Mouse (Mus musculus): ENCODE measurements around the gene Pcdh15.

- TF ChIP-seq EP300 (IDR thresholded peaks at IDR 0.05; ENCODE audit: insufficient read depth, low read depth, low read length) (no peak), CTCF (IDR thresholded peaks at IDR 0.05; ENCODE audit: low read depth, low read length) (no peak), POLR2A (IDR thresholded peaks at IDR 0.05; ENCODE audit: insufficient read depth, low read length) (no peak)
Measured at GRCm38 (mm10) chr10:74217268-74217667, 1118.1 kb downstream of the Pcdh15 start.

Data from ES-Bruce4 (cell line).